Comparison of ENCODE assay signal across 13 mouse cellular contexts in genomic region chr6:51876841-51877553, GRCm38 (mm10).
DNase-seq lines count a peak whose midpoint lies in the region; ATAC-seq and TF ChIP-seq lines count a peak whose summit lies in the region.
"Had no signal": no experiment of that assay in that cellular context is flagged by ENCODE, and none has a peak within 500 bp of the region (broad histone marks: within the 10 kb centered on the region; RNA-seq: fewer than 3 reads in every experiment).

No protein-coding gene starts in this region.

- no peak for TF ChIP-seq CTCF in stomach, postnatal 0 days (IDR thresholded peaks at IDR 0.05; ENCODE audit: low read depth)

- H3K9me3 ChIP-seq in heart, embryonic 13.5 days: no peaks in the 10 kb centered on the region
- no peaks in the 10 kb centered on the region for H3K9me3 ChIP-seq in stomach, embryonic 16.5 days (replicated peaks; ENCODE audit: control insufficient read depth, low read length)
- no peaks in the 10 kb centered on the region for H3K9me3 ChIP-seq in stomach, postnatal 0 days (ENCODE audit: control insufficient read depth, low read length)
- no peaks in the 10 kb centered on the region for H3K9me3 ChIP-seq in neural tube, embryonic 15.5 days (replicated peaks)

- DNase-seq in heart, postnatal 14 days: no peak
- DNase-seq in stomach, postnatal 0 days (ENCODE audit: low spot score): no peak
- peak; percentile 23 for DNase-seq in liver
- no peak for DNase-seq in frontal cortex, postnatal 25 days (ENCODE audit: low spot score in 2 of 2)
- no peak for DNase-seq in T-cell, adult 2 months (ENCODE audit: low spot score)
- DNase-seq: lung, adult 2 months had no signal

- no peaks in the 10 kb centered on the region for H3K27me3 ChIP-seq in heart, embryonic 13.5 days (replicated peaks)
- H3K27me3 ChIP-seq in stomach, embryonic 16.5 days (ENCODE audit: control insufficient read depth, insufficient read depth, low read length): no peaks in the 10 kb centered on the region
- H3K27me3 ChIP-seq in stomach, postnatal 0 days (ENCODE audit: control insufficient read depth, insufficient read depth, low read length): no peaks in the 10 kb centered on the region
- no peaks in the 10 kb centered on the region; the same call in 1 of the 2 replicates for H3K27me3 ChIP-seq in neural tube, embryonic 15.5 days (replicated peaks)

- ATAC-seq in heart, embryonic 13.5 days (ENCODE audit: extremely low read depth, insufficient number of reproducible peaks, low FRiP score, low TSS enrichment): no peak
- ATAC-seq in stomach, embryonic 16.5 days (ENCODE audit: insufficient read depth, low FRiP score): no peak
- ATAC-seq in stomach, postnatal 0 days (ENCODE audit: low FRiP score, low TSS enrichment): no peak
- no peak for ATAC-seq in neural tube, embryonic 15.5 days (ENCODE audit: low FRiP score)
- ATAC-seq: CD4-positive, CD25-positive, alpha-beta regulatory T cell, adult 4 months had no signal

- TF ChIP-seq EP300 in stomach, postnatal 0 days (optimal IDR thresholded peaks at IDR 0.05): no peak

- 45% methylated on average over 13 of the region's 13 CpGs for WGBS in heart, embryonic 13.5 days
- 76% methylated on average over 13 of the region's 13 CpGs for WGBS in stomach, embryonic 16.5 days
- WGBS in stomach, postnatal 0 days: 83% methylated on average over 13 of the region's 13 CpGs
- 40% methylated on average over 13 of the region's 13 CpGs for WGBS in neural tube, embryonic 15.5 days

- intact Hi-C loops in heart, postnatal 14 days (cut with DNase I): loop anchor here (2.0 kb wide), 2 partner anchors 122 to 322 kb away; no protein-coding TSS in a partner anchor

- H3K4me2 ChIP-seq in heart, embryonic 13.5 days: no peak overlapping the region
- no peak overlapping the region for H3K4me2 ChIP-seq in stomach, embryonic 16.5 days (ENCODE audit: low read depth, low read length)
- no peak overlapping the region for H3K4me2 ChIP-seq in stomach, postnatal 0 days (replicated peaks; ENCODE audit: low read depth)
- H3K4me2 ChIP-seq in neural tube, embryonic 15.5 days: no peak overlapping the region

- 0 out of 2 replicates have a peak overlapping the region, but pooled peaks have one; percentile 19 for H3K9ac ChIP-seq in heart, embryonic 13.5 days
- peak overlapping the region; percentile 11; the same call in 1 of the 2 replicates for H3K9ac ChIP-seq in stomach, embryonic 16.5 days (ENCODE audit: low read length)
- H3K9ac ChIP-seq in stomach, postnatal 0 days (ENCODE audit: low read length): no peak overlapping the region
- no peak overlapping the region for H3K9ac ChIP-seq in neural tube, embryonic 15.5 days (replicated peaks)

- no peak overlapping the region for H3K4me3 ChIP-seq in heart, embryonic 13.5 days
- no peak overlapping the region for H3K4me3 ChIP-seq in stomach, embryonic 16.5 days (replicated peaks; ENCODE audit: low read length)
- H3K4me3 ChIP-seq in stomach, postnatal 0 days (ENCODE audit: low read depth, low read length): no peak overlapping the region
- no peak overlapping the region for H3K4me3 ChIP-seq in neural tube, embryonic 15.5 days (replicated peaks)
- H3K4me3 ChIP-seq: left cerebral cortex, adult 2 months; myocyte had no signal

- H3K27ac ChIP-seq in heart, embryonic 13.5 days (replicated peaks): peak overlapping the region; percentile 20
- H3K27ac ChIP-seq in stomach, embryonic 16.5 days (ENCODE audit: low read length): no peak overlapping the region
- no peak overlapping the region for H3K27ac ChIP-seq in stomach, postnatal 0 days (replicated peaks)
- peak overlapping the region; percentile 33 for H3K27ac ChIP-seq in neural tube, embryonic 15.5 days (replicated peaks)
- H3K27ac ChIP-seq: kidney, postnatal 0 days; left cerebral cortex, adult 2 months had no signal

- H3K4me1 ChIP-seq in heart, embryonic 13.5 days: peaks cover 39% of the 10 kb centered on the region
- peaks cover 6% of the 10 kb centered on the region for H3K4me1 ChIP-seq in stomach, embryonic 16.5 days (ENCODE audit: control insufficient read depth, insufficient read depth, low read length)
- peaks cover 7% of the 10 kb centered on the region; the same call in 1 of the 2 replicates for H3K4me1 ChIP-seq in stomach, postnatal 0 days (replicated peaks; ENCODE audit: control insufficient read depth, insufficient read depth)
- peaks cover 23% of the 10 kb centered on the region for H3K4me1 ChIP-seq in neural tube, embryonic 15.5 days

- H3K36me3 ChIP-seq in heart, embryonic 13.5 days: no peaks in the 10 kb centered on the region
- no peaks in the 10 kb centered on the region for H3K36me3 ChIP-seq in stomach, embryonic 16.5 days (ENCODE audit: control insufficient read depth, insufficient read depth, low read length)
- no peaks in the 10 kb centered on the region for H3K36me3 ChIP-seq in stomach, postnatal 0 days (ENCODE audit: control insufficient read depth, insufficient read depth, low read length)
- H3K36me3 ChIP-seq in neural tube, embryonic 15.5 days: no peaks in the 10 kb centered on the region

Comparison
In these comparisons a context has a peak if more than half of its experiments do, and no peak if none do; other contexts are left out.
1. H3K9ac ChIP-seq: peak in heart, embryonic 13.5 days (single experiment) and stomach, embryonic 16.5 days (single experiment); none in stomach, postnatal 0 days (single experiment) and neural tube, embryonic 15.5 days (single experiment).
2. H3K27ac ChIP-seq: peak in heart, embryonic 13.5 days (single experiment) and neural tube, embryonic 15.5 days (single experiment); none in stomach, embryonic 16.5 days (single experiment) and stomach, postnatal 0 days (single experiment).